Mouse (Mus musculus): ENCODE data around the gene Agps.
"Not testable (repeated sequence)": the region's sequence is repeated elsewhere in the genome, so short reads cannot be mapped to it uniquely, and the experiment has no call there.

Agps gene

GRCm38 (mm10) chr2:75929786-75930444 lies 97.9 kb downstream of the Agps start:
- DNase-seq (ENCODE audit: low read depth): no peak

DNA sequence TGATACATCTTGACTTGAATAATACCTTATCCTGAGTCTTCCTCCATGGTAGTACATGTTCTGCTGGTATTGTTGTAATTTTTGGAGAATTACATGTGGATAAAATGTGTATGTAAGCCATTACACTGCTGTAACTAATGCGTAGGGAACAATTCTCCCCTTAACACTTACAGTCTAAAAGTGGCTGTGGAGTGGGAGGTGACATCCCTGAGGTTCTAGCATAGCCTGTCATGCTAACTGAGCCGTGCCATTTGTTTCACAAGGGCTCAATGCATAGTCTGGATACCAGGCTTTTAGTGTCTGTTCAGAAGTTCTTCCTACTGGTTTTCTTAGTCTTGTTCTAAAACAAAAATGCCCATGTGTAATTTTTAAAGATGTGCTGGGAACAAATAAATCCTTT lies 99.0 kb downstream of the Agps start:
- DNase-seq (ENCODE audit: low read depth): no peak

- DNase-seq (ENCODE audit: low read depth): no peak
Observed at GRCm38 (mm10) chr2:75933541-75933940, 101.6 kb downstream of the Agps start.

- not testable (repeated sequence) for DNase-seq (ENCODE audit: low read depth)
Observed at GRCm38 (mm10) chr2:75936685-75937084, 104.7 kb downstream of the Agps start.

- peak; percentile 35 for DNase-seq (ENCODE audit: low read depth)
Observed at GRCm38 (mm10) chr2:75937520-75938116, 105.6 kb downstream of the Agps start.

DNA sequence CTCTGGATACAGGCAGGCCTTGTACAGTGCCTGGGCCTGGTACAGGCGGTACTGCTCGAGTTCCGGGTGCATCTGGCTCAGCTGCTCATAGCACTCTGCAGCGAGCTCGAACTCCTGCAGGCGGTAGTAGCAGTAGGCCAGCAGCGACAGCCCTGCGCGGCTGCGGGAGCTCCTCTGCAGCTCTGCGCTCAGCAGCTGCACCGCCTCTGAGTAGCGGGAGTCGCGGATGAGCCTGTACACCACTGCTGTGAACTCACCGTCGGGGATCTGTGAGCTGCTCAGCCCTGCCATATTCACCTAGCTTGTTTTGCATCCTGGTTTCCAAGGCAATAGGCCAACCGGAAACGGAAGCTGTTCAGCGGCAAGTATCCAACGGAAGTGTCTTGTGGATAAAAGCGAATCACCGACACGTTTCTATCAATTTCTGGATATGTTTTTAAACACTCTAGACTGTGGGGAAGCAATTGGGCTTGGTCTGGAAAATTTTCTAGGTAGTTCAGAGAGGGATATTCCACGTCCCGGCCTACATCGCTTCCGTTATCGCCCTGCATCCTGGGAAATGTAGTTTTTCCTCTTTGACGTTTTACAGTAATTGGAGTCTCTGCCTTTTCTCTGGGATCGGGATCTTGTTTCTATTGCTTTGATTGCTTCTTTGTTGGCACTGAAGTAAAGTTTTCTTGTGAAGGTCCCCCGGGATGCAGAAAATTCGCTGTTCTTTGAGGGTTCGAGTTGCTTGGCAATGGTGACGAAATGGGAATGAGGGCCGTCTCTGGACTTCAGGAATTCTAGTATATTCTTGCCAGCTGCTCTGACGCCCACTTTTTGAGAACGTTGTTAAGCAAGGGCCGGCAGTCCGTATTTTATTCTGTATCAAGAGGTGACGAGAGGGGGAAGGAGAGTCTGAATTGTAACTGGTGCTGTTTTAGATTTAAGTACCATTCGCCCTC lies 106.4 kb downstream of the Agps start, which contains the start of gene Ttc30b:
Gene Ttc30b (minus strand): TSS at position 469 of the 947 bp plus-strand sequence.
- DNase-seq (ENCODE audit: low read depth): peak; percentile 94

- no peak for DNase-seq (ENCODE audit: low read depth)
Observed at GRCm38 (mm10) chr2:75950685-75951084, 118.7 kb downstream of the Agps start.

GRCm38 (mm10) chr2:75953320-75953719 lies 121.3 kb downstream of the Agps start:
- DNase-seq (ENCODE audit: low read depth): no peak

GRCm38 (mm10) chr2:75955709-75956108 lies 123.7 kb downstream of the Agps start:
- no peak for DNase-seq (ENCODE audit: low read depth)

GRCm38 (mm10) chr2:75959183-75959849 lies 127.3 kb downstream of the Agps start:
- DNase-seq (ENCODE audit: low read depth): no peak

GRCm38 (mm10) chr2:75959850-75960365 lies 127.9 kb downstream of the Agps start:
- DNase-seq (ENCODE audit: low read depth): no peak

- DNase-seq (ENCODE audit: low read depth): no peak
Observed at GRCm38 (mm10) chr2:75960366-75961330, 128.7 kb downstream of the Agps start.

GRCm38 (mm10) chr2:75963211-75963840 lies 131.3 kb downstream of the Agps start:
- DNase-seq (ENCODE audit: low read depth): no peak

DNA sequence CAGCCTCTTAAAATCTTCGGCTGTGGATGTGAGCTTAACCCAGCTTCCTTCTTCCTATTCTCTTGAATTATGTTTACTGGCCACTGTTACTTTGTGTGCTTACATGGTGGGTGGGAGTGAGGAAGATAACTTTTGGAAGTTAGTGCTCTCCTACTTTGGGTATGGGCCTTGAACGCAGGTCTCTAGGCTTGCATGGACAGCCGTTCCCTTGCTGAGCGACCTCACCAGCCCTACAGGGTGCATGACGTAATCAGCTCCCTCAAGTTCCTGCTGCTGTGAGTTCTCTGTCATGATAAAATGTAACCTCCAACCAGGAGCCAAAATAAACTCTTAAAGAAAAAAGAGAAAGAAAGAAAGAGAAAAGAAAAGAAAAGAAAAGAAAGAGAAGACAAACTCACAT lies 132.1 kb downstream of the Agps start:
- DNase-seq (ENCODE audit: low read depth): no peak

DNA sequence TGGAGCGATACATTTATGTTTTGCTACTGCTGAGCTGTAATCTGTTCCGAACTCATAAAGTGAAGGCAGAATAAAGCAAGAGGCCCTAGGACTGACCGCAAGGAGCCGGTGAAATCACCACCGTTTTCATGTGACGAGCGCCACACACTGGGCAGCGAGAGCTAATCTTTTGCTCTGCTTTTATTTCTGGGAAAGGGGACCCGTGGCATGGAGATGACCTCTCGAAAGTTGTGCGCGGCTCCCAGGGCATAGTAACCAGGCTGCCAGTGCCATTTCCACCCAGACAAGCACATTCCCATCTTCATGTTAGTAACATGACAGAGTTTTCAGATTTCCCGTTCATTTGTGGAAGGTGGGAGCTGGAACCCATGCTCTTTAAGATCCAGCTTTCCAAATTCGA lies 132.5 kb downstream of the Agps start:
- peak; percentile 61 for DNase-seq (ENCODE audit: low read depth)

DNA sequence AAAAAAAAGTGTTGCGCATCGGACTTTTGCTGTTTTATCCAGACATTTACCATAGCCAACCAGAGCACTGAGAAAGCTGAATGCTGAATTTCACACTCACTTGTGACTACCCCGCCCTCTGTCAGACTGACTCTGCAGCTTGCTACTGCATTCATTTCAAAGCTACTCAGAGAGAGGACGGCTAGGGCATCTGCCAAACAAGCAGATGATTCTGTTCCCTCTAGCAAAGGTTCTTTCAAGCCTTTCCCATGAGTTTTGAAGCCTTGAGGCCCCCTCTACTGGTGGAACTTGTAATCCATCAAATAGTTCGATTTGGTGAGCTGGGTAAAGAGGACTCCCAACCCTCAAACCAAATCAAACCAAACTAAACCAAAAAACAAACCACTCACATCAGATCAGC lies 133.0 kb downstream of the Agps start:
- peak; percentile 84 for DNase-seq (ENCODE audit: low read depth)

DNA sequence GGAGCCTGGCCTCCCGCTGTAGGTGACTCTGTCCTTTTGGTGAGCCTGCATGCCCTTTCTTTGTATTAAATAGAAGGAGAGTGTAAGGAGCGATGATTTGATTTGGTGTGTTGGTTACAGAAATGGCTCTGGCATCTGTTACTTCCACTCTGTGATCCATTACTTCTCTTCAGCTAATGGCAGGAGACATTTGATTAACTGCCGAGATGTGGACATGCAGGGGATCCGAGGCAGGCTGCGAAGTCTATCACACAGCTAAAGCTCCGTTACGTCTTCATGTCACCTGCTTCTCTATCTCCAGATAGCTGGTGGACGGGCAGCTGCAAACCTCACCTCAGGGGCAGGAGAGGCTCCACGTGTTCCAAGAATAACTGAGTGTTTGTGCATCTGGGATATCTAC lies 142.2 kb downstream of the Agps start:
- no peak for DNase-seq (ENCODE audit: low read depth)

- not testable (repeated sequence) for DNase-seq (ENCODE audit: low read depth)
Observed at GRCm38 (mm10) chr2:75976070-75976469, 144.1 kb downstream of the Agps start.

GRCm38 (mm10) chr2:75977752-75978368 lies 145.9 kb downstream of the Agps start, which contains the start of gene Ttc30a2:
Ttc30a2 (minus strand) TSS chr2:75978170.
- peak; percentile 37 for DNase-seq (ENCODE audit: low read depth)

Measured in induced T-regulatory cell, adult 2 months (primary cell).